Mouse (Mus musculus): ENCODE results near the gene Rusc2. TPM values are rescaled to one million over a fixed set of nuclear protein-coding genes. Genes with fewer than 3 reads are reported as not detected.

Rusc2 gene
- total and polyA plus RNA-seq, 3 experiments = 2.4 to 7.3 TPM; not detected in 1

DNA sequence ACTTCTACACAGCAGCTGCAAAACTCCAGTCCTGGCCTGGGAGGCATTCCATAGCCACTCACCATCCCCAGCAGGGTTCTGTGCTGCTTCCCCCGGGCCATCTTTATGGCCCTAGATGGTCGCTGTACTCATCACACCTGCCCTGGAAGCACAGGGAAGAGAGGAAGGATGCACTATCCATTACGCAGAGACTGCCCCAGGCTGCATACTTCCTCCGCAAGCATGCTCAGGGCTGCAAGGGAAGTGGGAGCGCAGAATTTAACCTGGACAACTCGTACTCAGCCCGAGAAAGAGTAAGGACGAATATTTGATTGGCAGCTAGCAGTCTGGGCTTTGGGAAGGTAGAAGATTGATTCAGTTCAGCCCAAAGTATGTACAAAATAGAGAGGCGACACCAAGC, 14.1 kb downstream of the Rusc2 start:
- Histone ChIP-seq H3K79me2 (ENCODE audit: control insufficient read depth, insufficient read depth, low read length, poor library complexity) (no peaks in the 10 kb centered on the region), H3K27ac (ENCODE audit: control insufficient read depth, low read depth, low read length) (no peak overlapping the region), H3K4me3 (ENCODE audit: control insufficient read depth in 1 of 2, insufficient read depth in 1 of 2, low read depth in 2 of 2, low read length in 2 of 2) (no peak overlapping the region), H3K9me3 (replicated peaks; ENCODE audit: insufficient read depth, low read length) (no peaks in the 10 kb centered on the region), H3K4me1 (ENCODE audit: control insufficient read depth in 1 of 2, insufficient read depth in 2 of 2, low read length in 2 of 2) (peaks cover 2 to 7% of the 10 kb centered on the region in 2 experiments; a peak in 1 of 4 replicates), H3K36me3 (ENCODE audit: control insufficient read depth in 1 of 2, insufficient read depth in 2 of 2, low read length in 2 of 2) (no peaks in the 10 kb centered on the region; a peak in 1 of 4 replicates), H3K27me3 (ENCODE audit: control insufficient read depth in 1 of 2, insufficient read depth in 2 of 2, low read length in 2 of 2) (no peaks in the 10 kb centered on the region), H3K9ac (ENCODE audit: control insufficient read depth, low read depth, low read length, poor library complexity, severe bottlenecking) (no peak overlapping the region)
- DNase-seq (ENCODE audit: low read depth, low spot score) = no peak
- TF ChIP-seq ELF1 (IDR thresholded peaks at IDR 0.05; ENCODE audit: low read depth, low read length) (no peak), JUND (IDR thresholded peaks at IDR 0.05; ENCODE audit: low read depth, low read length) (no peak), MYC (IDR thresholded peaks at IDR 0.05; ENCODE audit: low read depth, low read length) (no peak), E2F4 (IDR thresholded peaks at IDR 0.05; ENCODE audit: borderline replicate concordance, low read depth, low read length) (no peak), POLR2AphosphoS2 (IDR thresholded peaks at IDR 0.05; ENCODE audit: low read length) (no peak), CTCF (IDR thresholded peaks at IDR 0.05 in 2 of 3, conservative IDR thresholded peaks at IDR 0.05 in 1 of 3; ENCODE audit: control insufficient read depth in 1 of 3, insufficient read depth in 1 of 3, low read depth in 2 of 3, low read length in 3 of 3, poor library complexity in 1 of 3, severe bottlenecking in 1 of 3) (no peak), MYB (IDR thresholded peaks at IDR 0.05; ENCODE audit: low read depth, low read length) (no peak), EP300 (IDR thresholded peaks at IDR 0.05; ENCODE audit: low read depth in 1 of 2, low read length in 2 of 2) (no peak), MEF2A (IDR thresholded peaks at IDR 0.05; ENCODE audit: extremely low read depth, insufficient replicate concordance, low read depth, low read length, poor library complexity, severe bottlenecking) (no peak), ETS1 (IDR thresholded peaks at IDR 0.05; ENCODE audit: low read depth, low read length) (no peak), MAX (IDR thresholded peaks at IDR 0.05; ENCODE audit: low read length) (no peak), SMC3 (IDR thresholded peaks at IDR 0.05; ENCODE audit: low read depth, low read length) (no peak), POLR2AphosphoS5 (IDR thresholded peaks at IDR 0.05; ENCODE audit: borderline replicate concordance, low read depth, low read length) (no peak), KAT2A (conservative IDR thresholded peaks at IDR 0.05; ENCODE audit: low read depth, low read length) (no peak), CHD1 (IDR thresholded peaks at IDR 0.05; ENCODE audit: low read depth, low read length) (no peak), MAZ (IDR thresholded peaks at IDR 0.05; ENCODE audit: low read depth, low read length) (no peak), USF2 (IDR thresholded peaks at IDR 0.05; ENCODE audit: borderline replicate concordance in 1 of 2, insufficient read depth in 1 of 2, low read depth in 1 of 2, low read length in 2 of 2) (no peak)

DNA sequence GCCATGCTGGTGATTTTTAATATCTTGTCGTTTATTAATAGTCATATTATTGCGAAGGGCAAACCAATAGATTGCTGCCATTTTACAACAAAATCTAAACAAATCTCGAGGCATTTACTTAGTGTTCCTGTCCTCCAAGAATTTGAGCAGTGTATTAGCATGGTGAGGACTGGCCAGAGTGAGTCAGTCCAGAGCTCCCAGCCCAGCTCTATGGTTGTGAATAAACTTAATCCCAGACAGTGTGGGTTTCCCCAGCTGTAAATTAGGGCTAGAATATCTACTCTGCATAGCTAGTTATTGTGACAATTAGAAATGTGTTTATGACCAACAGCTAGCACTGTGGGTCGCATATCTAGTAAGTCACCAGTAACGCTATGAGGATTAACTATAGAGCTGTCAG, 14.6 kb downstream of the Rusc2 start:
- peaks cover 2 to 7% of the 10 kb centered on the region in 2 experiments; a peak in 1 of 4 replicates for H3K4me1 ChIP-seq (ENCODE audit: control insufficient read depth in 1 of 2, insufficient read depth in 2 of 2, low read length in 2 of 2)
- no peaks in the 10 kb centered on the region for H3K9me3 ChIP-seq (replicated peaks; ENCODE audit: insufficient read depth, low read length)
- H3K36me3 ChIP-seq (ENCODE audit: control insufficient read depth in 1 of 2, insufficient read depth in 2 of 2, low read length in 2 of 2) = no peaks in the 10 kb centered on the region; a peak in 1 of 4 replicates
- no peak for DNase-seq (ENCODE audit: low read depth, low spot score)
- no peaks in the 10 kb centered on the region for H3K79me2 ChIP-seq (ENCODE audit: control insufficient read depth, insufficient read depth, low read length, poor library complexity)
- H3K9ac ChIP-seq (ENCODE audit: control insufficient read depth, low read depth, low read length, poor library complexity, severe bottlenecking) = no peak overlapping the region
- TF ChIP-seq CTCF (IDR thresholded peaks at IDR 0.05 in 2 of 3, conservative IDR thresholded peaks at IDR 0.05 in 1 of 3; ENCODE audit: control insufficient read depth in 1 of 3, insufficient read depth in 1 of 3, low read depth in 2 of 3, low read length in 3 of 3, poor library complexity in 1 of 3, severe bottlenecking in 1 of 3) (no peak), GABPA (IDR thresholded peaks at IDR 0.05; ENCODE audit: low read depth, low read length) (no peak), POLR2A (IDR thresholded peaks at IDR 0.05; ENCODE audit: control insufficient read depth in 1 of 2, insufficient read depth in 1 of 2, low read depth in 1 of 2, low read length in 2 of 2, poor library complexity in 1 of 2) (no peak), SMC3 (IDR thresholded peaks at IDR 0.05; ENCODE audit: low read depth, low read length) (no peak), RCOR1 (IDR thresholded peaks at IDR 0.05; ENCODE audit: low read depth, low read length) (no peak), CHD2 (IDR thresholded peaks at IDR 0.05; ENCODE audit: low read length) (no peak)
- no peaks in the 10 kb centered on the region for H3K27me3 ChIP-seq (ENCODE audit: control insufficient read depth in 1 of 2, insufficient read depth in 2 of 2, low read length in 2 of 2)
- no peak overlapping the region for H3K4me3 ChIP-seq (ENCODE audit: control insufficient read depth in 1 of 2, insufficient read depth in 1 of 2, low read depth in 2 of 2, low read length in 2 of 2)
- H3K27ac ChIP-seq (ENCODE audit: control insufficient read depth, low read depth, low read length) = no peak overlapping the region

Data from MEL (cell line).